Mouse (Mus musculus): ENCODE results near the gene Scly. TPM values are rescaled to one million over a fixed set of nuclear protein-coding genes. Genes with fewer than 3 reads are reported as not detected.

Gene Scly
- total and polyA plus RNA-seq, 2 experiments from 2014 or later, result 9.6 to 14.0 TPM

DNA sequence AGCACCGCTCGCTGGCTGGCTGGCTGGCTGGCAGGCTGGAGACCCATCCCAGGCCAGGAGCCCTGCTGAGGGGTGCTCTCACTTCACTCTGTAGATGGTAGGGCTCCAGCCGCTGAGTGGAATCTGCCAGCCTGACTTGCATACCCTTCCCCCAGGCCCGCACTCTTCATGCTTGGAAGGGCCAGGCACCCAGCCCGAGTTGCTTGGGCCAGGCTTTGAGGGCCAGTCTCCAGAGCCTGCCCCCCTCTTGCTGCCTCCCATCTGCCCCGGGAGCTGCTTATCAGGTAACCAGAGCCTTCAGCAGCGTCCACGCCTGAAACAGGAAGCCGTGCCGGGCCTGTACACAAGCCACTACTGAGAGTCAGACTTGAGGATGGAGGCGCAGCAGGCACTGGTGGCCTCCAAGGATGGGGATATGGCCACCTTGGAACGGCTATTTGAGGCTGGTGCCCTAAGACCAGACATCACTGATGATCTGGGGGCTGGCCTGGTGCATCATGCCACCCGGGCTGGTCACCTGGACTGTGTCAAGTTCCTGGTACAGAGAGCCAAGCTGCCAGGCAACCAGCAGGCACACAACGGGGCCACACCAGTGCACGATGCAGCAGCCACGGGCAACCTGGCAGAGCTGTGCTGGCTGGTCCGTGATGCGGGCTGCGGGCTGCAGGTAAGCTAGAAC lies 23.8 kb downstream of the Scly start, which contains the start of gene Espnl:
TSS of gene Espnl (plus strand) at position 316 of the 679 bp plus-strand sequence.
- 36% methylated on average over 19 of the region's 19 CpGs for WGBS
- no peaks in the 10 kb centered on the region for H3K9me3 ChIP-seq (replicated peaks; ENCODE audit: control insufficient read depth, low read length)
- no peak within 1 kb of the TSS for H3K4me2 ChIP-seq (ENCODE audit: low read depth, low read length)
- peaks cover 22% of the 10 kb centered on the region for H3K4me1 ChIP-seq (ENCODE audit: control insufficient read depth, insufficient read depth)
- no peak within 1 kb of the TSS for H3K9ac ChIP-seq (replicated peaks; ENCODE audit: low read depth, low read length)
- peak; percentile 49 for DNase-seq (ENCODE audit: low spot score)
- ATAC-seq (ENCODE audit: insufficient read depth, low read depth), result peak; percentile 59
- no peak within 1 kb of the TSS for H3K27ac ChIP-seq (ENCODE audit: low read depth)
- no peaks in the 10 kb centered on the region for H3K27me3 ChIP-seq (ENCODE audit: control insufficient read depth, insufficient read depth, low read length)
- H3K4me3 ChIP-seq (ENCODE audit: low read depth, low read length), result no peak within 1 kb of the TSS
- H3K36me3 ChIP-seq (replicated peaks; ENCODE audit: control insufficient read depth, insufficient read depth, low read length), result no peaks in the 10 kb centered on the region
- TF ChIP-seq CTCF (IDR thresholded peaks at IDR 0.05; ENCODE audit: low read depth) (no peak), EP300 (IDR thresholded peaks at IDR 0.05; ENCODE audit: low read depth) (no peak)

DNA sequence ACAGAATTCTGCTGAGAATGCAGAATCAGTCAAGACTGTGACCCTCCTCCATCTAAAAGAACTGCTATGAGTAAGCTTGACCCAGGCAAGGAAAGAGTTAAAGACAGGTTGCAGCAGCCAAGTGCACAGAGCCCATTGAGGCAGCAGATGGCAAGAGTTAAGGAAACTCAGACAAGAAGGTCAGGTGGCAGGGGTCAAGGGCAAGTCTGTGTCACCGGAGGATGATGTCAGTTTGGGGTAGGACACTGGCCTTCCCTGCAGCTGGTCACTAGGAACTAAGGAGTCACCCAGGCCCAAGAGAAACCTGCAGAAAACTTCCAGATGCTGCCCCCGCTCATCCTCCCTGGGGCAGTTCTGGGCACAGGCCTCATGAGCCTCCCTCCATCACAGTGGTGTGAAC lies 26.5 kb downstream of the Scly start:
- WGBS, result 77% methylated on average over 2 of the region's 2 CpGs
- Histone ChIP-seq H3K27me3 (ENCODE audit: control insufficient read depth, insufficient read depth, low read length) (no peaks in the 10 kb centered on the region), H3K27ac (ENCODE audit: low read depth) (no peak overlapping the region), H3K9me3 (replicated peaks; ENCODE audit: control insufficient read depth, low read length) (no peaks in the 10 kb centered on the region), H3K4me3 (ENCODE audit: low read depth, low read length) (no peak overlapping the region), H3K36me3 (replicated peaks; ENCODE audit: control insufficient read depth, insufficient read depth, low read length) (no peaks in the 10 kb centered on the region), H3K4me1 (ENCODE audit: control insufficient read depth, insufficient read depth) (peaks cover 12% of the 10 kb centered on the region), H3K4me2 (ENCODE audit: low read depth, low read length) (no peak overlapping the region), H3K9ac (replicated peaks; ENCODE audit: low read depth, low read length) (no peak overlapping the region)
- DNase-seq (ENCODE audit: low spot score) (no peak), ATAC-seq (ENCODE audit: insufficient read depth, low read depth) (no peak)
- TF ChIP-seq EP300 (IDR thresholded peaks at IDR 0.05; ENCODE audit: low read depth) (no peak), CTCF (IDR thresholded peaks at IDR 0.05; ENCODE audit: low read depth) (no peak)

DNA sequence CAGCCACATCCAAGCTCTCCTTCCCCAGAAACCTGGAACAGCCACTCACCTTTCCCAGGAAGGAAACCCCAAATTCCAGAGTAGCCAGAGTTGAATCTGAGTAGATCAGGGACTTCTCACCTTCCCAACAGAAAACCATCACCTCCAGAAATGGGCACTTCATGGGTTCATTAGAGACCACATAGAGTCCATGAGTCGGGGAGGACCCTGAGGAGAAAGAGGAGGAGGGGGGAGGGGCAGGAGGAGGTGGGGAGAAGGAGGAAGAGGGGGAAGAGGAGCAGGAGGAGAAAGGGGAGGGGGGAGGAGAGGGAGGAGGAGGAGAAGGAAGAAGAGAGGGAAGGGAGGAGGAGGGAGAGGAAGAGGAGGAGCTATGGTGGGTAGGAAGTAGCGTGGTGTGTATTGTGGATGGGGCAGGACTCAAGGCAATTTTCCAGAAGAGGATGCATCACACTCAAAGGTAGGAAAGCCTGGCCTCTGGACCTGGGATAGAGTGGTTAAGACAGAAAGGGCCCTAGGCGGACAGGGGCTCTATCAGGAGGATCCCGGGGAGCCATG lies 27.4 kb downstream of the Scly start:
- DNase-seq (ENCODE audit: low spot score), result no peak
- Histone ChIP-seq H3K9me3 (replicated peaks; ENCODE audit: control insufficient read depth, low read length) (no peaks in the 10 kb centered on the region), H3K27ac (ENCODE audit: low read depth) (no peak overlapping the region), H3K4me2 (ENCODE audit: low read depth, low read length) (no peak overlapping the region), H3K9ac (replicated peaks; ENCODE audit: low read depth, low read length) (no peak overlapping the region), H3K4me1 (ENCODE audit: control insufficient read depth, insufficient read depth) (peaks cover 12% of the 10 kb centered on the region), H3K4me3 (ENCODE audit: low read depth, low read length) (no peak overlapping the region), H3K27me3 (ENCODE audit: control insufficient read depth, insufficient read depth, low read length) (no peaks in the 10 kb centered on the region), H3K36me3 (replicated peaks; ENCODE audit: control insufficient read depth, insufficient read depth, low read length) (no peaks in the 10 kb centered on the region)
- no peak for ATAC-seq (ENCODE audit: insufficient read depth, low read depth)
- 76% methylated on average over 4 of the region's 4 CpGs for WGBS
- no peak for TF ChIP-seq EP300 (IDR thresholded peaks at IDR 0.05; ENCODE audit: low read depth)
- no peak for TF ChIP-seq CTCF (IDR thresholded peaks at IDR 0.05; ENCODE audit: low read depth)

DNA sequence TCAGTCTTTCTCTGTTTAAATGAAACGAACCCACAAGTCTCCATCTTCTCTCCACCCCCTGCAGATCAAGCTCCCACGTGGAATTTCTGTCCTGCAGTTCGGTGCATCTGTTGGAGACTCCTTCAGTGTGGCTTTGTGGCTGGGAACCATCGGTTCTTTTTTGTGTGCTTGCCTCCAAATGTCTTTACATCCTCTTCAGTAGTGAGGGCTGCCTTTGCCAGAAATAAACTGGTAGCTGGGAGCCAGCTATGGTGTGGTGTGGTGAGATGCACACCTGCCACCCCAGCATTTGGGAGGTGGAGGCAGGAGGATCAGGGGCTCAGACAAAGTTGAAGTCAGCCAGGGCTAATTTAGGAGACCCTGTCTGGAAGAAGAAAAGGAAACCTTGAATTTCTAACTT lies 34.0 kb downstream of the Scly start:
- TF ChIP-seq EP300 (IDR thresholded peaks at IDR 0.05; ENCODE audit: low read depth) (no peak), CTCF (IDR thresholded peaks at IDR 0.05; ENCODE audit: low read depth) (no peak)
- Histone ChIP-seq H3K4me2 (ENCODE audit: low read depth, low read length) (no peak overlapping the region), H3K4me3 (ENCODE audit: low read depth, low read length) (no peak overlapping the region), H3K9me3 (replicated peaks; ENCODE audit: control insufficient read depth, low read length) (no peaks in the 10 kb centered on the region), H3K27me3 (ENCODE audit: control insufficient read depth, insufficient read depth, low read length) (no peaks in the 10 kb centered on the region), H3K9ac (replicated peaks; ENCODE audit: low read depth, low read length) (no peak overlapping the region), H3K4me1 (ENCODE audit: control insufficient read depth, insufficient read depth) (peaks cover 13% of the 10 kb centered on the region), H3K27ac (ENCODE audit: low read depth) (no peak overlapping the region), H3K36me3 (replicated peaks; ENCODE audit: control insufficient read depth, insufficient read depth, low read length) (no peaks in the 10 kb centered on the region)
- ATAC-seq (ENCODE audit: insufficient read depth, low read depth) (no peak), DNase-seq (ENCODE audit: low spot score) (no peak)
- 62% methylated on average over 4 of the region's 4 CpGs for WGBS

DNA sequence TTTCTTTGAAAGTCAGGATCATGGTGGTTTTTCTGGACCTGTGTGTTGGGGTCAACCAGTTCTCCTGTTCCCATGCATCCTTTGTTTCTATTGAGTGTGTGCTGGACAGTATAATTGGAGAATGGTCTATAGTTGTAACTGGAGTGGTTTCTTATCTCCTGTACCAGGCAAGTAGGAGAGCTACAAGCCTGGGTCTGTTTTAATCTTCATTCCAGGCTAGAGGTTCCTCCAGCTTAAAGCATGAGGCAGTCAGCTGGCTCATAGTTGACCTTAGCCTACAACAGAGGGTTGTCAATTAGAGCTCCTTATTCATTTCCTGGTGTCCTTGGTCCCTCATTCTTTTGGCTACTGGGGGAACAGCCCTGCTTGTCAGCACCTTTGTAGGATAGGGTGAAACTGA lies 35.4 kb downstream of the Scly start:
- DNase-seq (ENCODE audit: low spot score) (peak; percentile 64), ATAC-seq (ENCODE audit: insufficient read depth, low read depth) (peak; percentile 79)
- peaks cover 13% of the 10 kb centered on the region for H3K4me1 ChIP-seq (ENCODE audit: control insufficient read depth, insufficient read depth)
- no peak overlapping the region for H3K4me2 ChIP-seq (ENCODE audit: low read depth, low read length)
- no peak overlapping the region for H3K4me3 ChIP-seq (ENCODE audit: low read depth, low read length)
- H3K27ac ChIP-seq (ENCODE audit: low read depth), result peak overlapping the region; percentile 59
- no peak overlapping the region for H3K9ac ChIP-seq (replicated peaks; ENCODE audit: low read depth, low read length)
- H3K9me3 ChIP-seq (replicated peaks; ENCODE audit: control insufficient read depth, low read length), result no peaks in the 10 kb centered on the region
- H3K36me3 ChIP-seq (replicated peaks; ENCODE audit: control insufficient read depth, insufficient read depth, low read length), result no peaks in the 10 kb centered on the region
- no peak for TF ChIP-seq CTCF (IDR thresholded peaks at IDR 0.05; ENCODE audit: low read depth)
- TF ChIP-seq EP300 (IDR thresholded peaks at IDR 0.05; ENCODE audit: low read depth), result no peak
- H3K27me3 ChIP-seq (ENCODE audit: control insufficient read depth, insufficient read depth, low read length), result no peaks in the 10 kb centered on the region

DNA sequence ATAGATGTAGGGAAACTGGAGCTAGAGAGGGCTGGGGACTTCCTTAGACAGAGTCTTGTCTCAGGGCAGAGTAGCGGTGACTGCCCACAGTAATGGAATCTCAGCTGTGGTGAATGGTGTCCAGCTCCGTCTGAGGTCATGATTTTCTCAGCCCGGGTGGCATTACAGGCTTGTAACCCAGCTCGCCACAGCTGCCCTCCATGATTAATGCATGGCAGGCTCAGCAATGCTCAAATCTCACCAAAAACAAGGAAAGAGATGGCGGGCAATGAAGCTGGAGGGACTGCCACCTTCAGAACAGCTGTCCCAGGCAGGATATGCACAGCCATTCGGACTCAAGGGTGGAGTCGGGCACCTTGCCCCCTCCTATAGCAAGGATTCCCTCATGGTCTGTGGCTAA lies 39.2 kb downstream of the Scly start:
- no peak overlapping the region for H3K4me2 ChIP-seq (ENCODE audit: low read depth, low read length)
- 90% methylated on average over 7 of the region's 7 CpGs for whole genome bisulfite sequencing
- no peak overlapping the region for H3K9ac ChIP-seq (replicated peaks; ENCODE audit: low read depth, low read length)
- no peaks in the 10 kb centered on the region for H3K9me3 ChIP-seq (replicated peaks; ENCODE audit: control insufficient read depth, low read length)
- no peak for TF ChIP-seq CTCF (IDR thresholded peaks at IDR 0.05; ENCODE audit: low read depth)
- no peak for TF ChIP-seq EP300 (IDR thresholded peaks at IDR 0.05; ENCODE audit: low read depth)
- H3K27ac ChIP-seq (ENCODE audit: low read depth), result no peak overlapping the region
- peaks cover 13% of the 10 kb centered on the region for H3K4me1 ChIP-seq (ENCODE audit: control insufficient read depth, insufficient read depth)
- H3K36me3 ChIP-seq (replicated peaks; ENCODE audit: control insufficient read depth, insufficient read depth, low read length), result no peaks in the 10 kb centered on the region
- no peak for DNase-seq (ENCODE audit: low spot score)
- H3K4me3 ChIP-seq (ENCODE audit: low read depth, low read length), result no peak overlapping the region
- no peak for ATAC-seq (ENCODE audit: insufficient read depth, low read depth)
- peaks cover 5% of the 10 kb centered on the region for H3K27me3 ChIP-seq (ENCODE audit: control insufficient read depth, insufficient read depth, low read length)

Measured in heart, postnatal 0 days (tissue).